Mouse (Mus musculus): Measurements from ENCODE around the gene Slc50a1. TPM values are rescaled to one million over a fixed set of nuclear protein-coding genes. Genes with fewer than 3 reads are reported as not detected.

Slc50a1 gene
- polyA plus RNA-seq, 1 experiment from 2014 or later, result 42.4 TPM

- Histone ChIP-seq H3K27ac (0 out of 2 replicates have a peak overlapping the region, but pooled peaks have one; percentile 92), H3K36me3 (peaks cover 24% of the 10 kb centered on the region), H3K4me1 (peaks cover 69% of the 10 kb centered on the region), H3K4me3 (peak overlapping the region; percentile 77), H3K9me3 (no peaks in the 10 kb centered on the region), H3K27me3 (ENCODE audit: insufficient read depth, poor library complexity, severe bottlenecking) (peaks cover 37% of the 10 kb centered on the region)
- no peak for DNase-seq (ENCODE audit: low spot score)
- WGBS, result 81% methylated on average over 4 of the region's 4 CpGs
Measured at GRCm38 (mm10) chr3:89247466-89247865, 22.9 kb downstream of the Slc50a1 start.

GRCm38 (mm10) chr3:89246261-89247100, 23.9 kb downstream of the Slc50a1 start, which contains the start of gene Trim46:
Trim46 (minus strand) TSS chr3:89246309.
- DNase-seq (ENCODE audit: low spot score), result peak; percentile 97
- peaks cover 24% of the 10 kb centered on the region for H3K36me3 ChIP-seq
- peak within 1 kb of the TSS; percentile 92 for H3K27ac ChIP-seq
- WGBS, result under 1% methylated on average over 42 of the region's 42 CpGs
- H3K4me1 ChIP-seq, result peaks cover 60% of the 10 kb centered on the region
- peaks cover 28% of the 10 kb centered on the region for H3K27me3 ChIP-seq (ENCODE audit: insufficient read depth, poor library complexity, severe bottlenecking)
- no peaks in the 10 kb centered on the region for H3K9me3 ChIP-seq
- peak within 1 kb of the TSS; percentile 77 for H3K4me3 ChIP-seq

DNA sequence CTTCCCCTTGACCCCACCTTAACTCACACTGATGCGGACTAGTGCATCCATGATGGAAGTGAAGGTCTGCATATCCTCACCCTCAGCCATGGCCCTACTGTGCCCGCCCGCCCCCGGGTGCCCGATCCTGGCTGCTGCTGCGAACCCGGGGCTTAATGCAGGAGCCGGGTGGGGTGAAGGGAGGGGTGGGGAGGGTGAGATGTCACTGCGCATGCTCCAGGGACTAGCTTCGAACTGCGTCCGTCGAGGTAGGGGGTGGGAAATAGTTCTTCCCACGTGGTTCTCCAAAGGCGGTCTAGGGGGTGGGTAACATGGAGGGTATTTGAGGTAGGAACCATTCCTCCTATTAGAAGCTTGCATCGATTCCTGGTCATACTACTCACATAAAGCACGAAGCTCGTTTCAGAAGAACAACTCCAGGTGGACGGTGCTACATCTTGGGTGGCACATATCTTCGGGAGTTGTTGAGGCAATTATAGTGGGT, 24.6 kb downstream of the Slc50a1 start, which contains the start of gene Krtcap2:
Gene Krtcap2 (plus strand): TSS at position 279 of the 484 bp plus-strand sequence.
- WGBS, result 5% methylated on average over 20 of the region's 20 CpGs
- no peak for DNase-seq (ENCODE audit: low spot score)
- Histone ChIP-seq H3K27ac (peak within 1 kb of the TSS; percentile 92), H3K9me3 (no peaks in the 10 kb centered on the region), H3K36me3 (peaks cover 24% of the 10 kb centered on the region), H3K4me1 (peaks cover 52% of the 10 kb centered on the region), H3K4me3 (peak within 1 kb of the TSS; percentile 77), H3K27me3 (ENCODE audit: insufficient read depth, poor library complexity, severe bottlenecking) (peaks cover 26% of the 10 kb centered on the region)

DNA sequence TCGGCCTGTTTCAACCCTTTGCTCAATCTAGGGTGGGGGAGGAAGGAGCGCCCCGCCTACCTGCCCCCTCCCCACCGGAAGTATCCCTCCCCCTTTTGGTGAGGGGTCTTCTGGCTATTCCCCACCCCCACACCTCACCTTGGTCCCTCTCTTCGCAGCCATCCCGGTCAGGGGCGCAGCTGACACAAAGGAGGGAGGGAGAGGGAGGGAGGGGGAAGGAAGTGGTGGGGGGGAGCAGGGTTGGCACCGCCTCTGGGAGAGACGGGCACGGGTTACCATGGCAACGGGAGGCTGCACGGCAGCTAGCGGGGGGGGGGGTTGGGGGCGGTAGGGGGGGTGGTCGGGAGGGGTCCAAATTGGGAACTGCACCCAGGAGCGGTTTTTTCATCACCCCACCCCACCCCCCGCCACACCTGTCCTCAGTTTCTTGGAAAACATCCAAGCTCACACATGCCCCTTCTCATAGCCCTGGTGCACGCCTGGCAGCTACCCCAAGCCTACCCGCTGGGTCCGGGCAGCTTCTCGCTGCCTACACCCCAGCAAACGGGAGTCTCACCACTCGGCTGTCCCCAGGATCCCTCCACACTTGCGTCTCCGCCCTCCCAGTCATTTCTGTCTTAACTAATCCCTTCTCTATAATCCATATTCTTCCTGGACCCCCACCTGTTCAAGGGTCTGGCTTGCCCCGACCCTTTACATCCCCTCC, 25.2 kb downstream of the Slc50a1 start:
- Histone ChIP-seq H3K4me3 (peak overlapping the region; percentile 77), H3K4me1 (peaks cover 46% of the 10 kb centered on the region), H3K36me3 (peaks cover 24% of the 10 kb centered on the region), H3K27ac (peak overlapping the region; percentile 38), H3K27me3 (ENCODE audit: insufficient read depth, poor library complexity, severe bottlenecking) (peaks cover 26% of the 10 kb centered on the region), H3K9me3 (no peaks in the 10 kb centered on the region)
- under 1% methylated on average over 22 of the region's 26 CpGs for WGBS
- DNase-seq (ENCODE audit: low spot score), result no peak

- 10% methylated on average over 25 of the region's 25 CpGs for WGBS
- H3K27ac ChIP-seq, result peak overlapping the region; percentile 48; the same call in 1 of the 2 replicates
- peak overlapping the region; percentile 77 for H3K4me3 ChIP-seq
- no peaks in the 10 kb centered on the region for H3K9me3 ChIP-seq
- DNase-seq (ENCODE audit: low spot score), result no peak
- peaks cover 26% of the 10 kb centered on the region for H3K27me3 ChIP-seq (ENCODE audit: insufficient read depth, poor library complexity, severe bottlenecking)
- peaks cover 20% of the 10 kb centered on the region for H3K36me3 ChIP-seq
- peaks cover 44% of the 10 kb centered on the region for H3K4me1 ChIP-seq
Measured at GRCm38 (mm10) chr3:89244158-89244981, 26.0 kb downstream of the Slc50a1 start.

DNA sequence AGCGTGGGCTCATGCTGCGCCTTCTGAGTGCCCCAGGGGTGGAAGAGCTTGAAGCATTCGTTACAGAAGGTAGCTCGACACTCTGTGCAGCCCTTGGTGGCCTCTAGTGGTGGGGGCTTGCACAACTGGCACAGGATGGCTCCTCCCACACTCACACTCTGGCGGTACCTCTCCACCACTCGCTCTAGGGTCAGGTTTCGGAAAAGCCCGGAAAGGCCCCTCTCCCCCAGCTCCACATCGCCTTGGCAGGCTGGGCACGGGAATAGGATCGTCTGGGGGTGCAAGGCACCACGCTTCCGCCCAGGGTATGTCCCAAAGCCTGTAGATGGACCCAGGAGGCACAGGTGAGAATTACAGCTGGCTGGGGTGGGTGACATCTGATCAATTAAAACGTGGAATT, 26.8 kb downstream of the Slc50a1 start:
- Histone ChIP-seq H3K9me3 (no peaks in the 10 kb centered on the region), H3K4me1 (peaks cover 48% of the 10 kb centered on the region), H3K27me3 (ENCODE audit: insufficient read depth, poor library complexity, severe bottlenecking) (peaks cover 28% of the 10 kb centered on the region), H3K4me3 (peak overlapping the region; percentile 38), H3K36me3 (peaks cover 13% of the 10 kb centered on the region), H3K27ac (peak overlapping the region; percentile 48)
- DNase-seq (ENCODE audit: low spot score), result no peak
- WGBS, result 13% methylated on average over 14 of the region's 14 CpGs

GRCm38 (mm10) chr3:89242331-89242895, 28.0 kb downstream of the Slc50a1 start:
- Histone ChIP-seq H3K4me3 (no peak overlapping the region), H3K9me3 (no peaks in the 10 kb centered on the region), H3K27ac (no peak overlapping the region), H3K4me1 (peaks cover 47% of the 10 kb centered on the region), H3K27me3 (ENCODE audit: insufficient read depth, poor library complexity, severe bottlenecking) (peaks cover 34% of the 10 kb centered on the region), H3K36me3 (peaks cover 6% of the 10 kb centered on the region; the same call in 1 of the 2 replicates)
- 74% methylated on average over 9 of the region's 9 CpGs for WGBS
- DNase-seq (ENCODE audit: low spot score), result no peak

DNA sequence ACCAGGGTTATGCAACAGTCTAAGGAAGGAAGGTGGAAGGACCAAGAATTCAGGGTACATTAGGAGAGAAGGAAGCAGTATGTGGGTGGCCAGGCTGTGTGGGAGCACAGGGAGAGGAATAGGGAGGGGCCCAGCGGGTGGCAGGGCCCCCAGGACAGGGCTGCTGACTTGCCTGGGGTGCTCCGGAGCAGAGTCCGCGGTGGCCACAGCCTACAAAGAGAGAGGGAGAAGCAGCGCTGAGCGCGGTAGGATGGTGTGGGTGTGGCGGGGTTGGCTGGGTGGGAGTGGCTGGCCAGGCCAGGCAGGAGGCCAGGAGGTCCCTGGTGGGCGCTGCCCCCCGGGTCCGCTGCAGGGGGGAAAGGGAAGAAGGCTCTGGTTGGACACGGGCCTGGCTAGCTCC, 31.9 kb downstream of the Slc50a1 start:
- peak overlapping the region; percentile 23; the same call in 1 of the 2 replicates for H3K27ac ChIP-seq
- peaks cover 30% of the 10 kb centered on the region for H3K27me3 ChIP-seq (ENCODE audit: insufficient read depth, poor library complexity, severe bottlenecking)
- peaks cover 17% of the 10 kb centered on the region for H3K4me1 ChIP-seq
- H3K4me3 ChIP-seq, result no peak overlapping the region
- no peaks in the 10 kb centered on the region for H3K9me3 ChIP-seq
- 72% methylated on average over 12 of the region's 12 CpGs for WGBS
- no peak for DNase-seq (ENCODE audit: low spot score)
- H3K36me3 ChIP-seq, result peaks cover 7% of the 10 kb centered on the region; the same call in 1 of the 2 replicates

- Histone ChIP-seq H3K9me3 (no peaks in the 10 kb centered on the region), H3K27ac (no peak overlapping the region), H3K4me3 (no peak overlapping the region), H3K36me3 (peaks cover 7% of the 10 kb centered on the region; the same call in 1 of the 2 replicates), H3K4me1 (peaks cover 16% of the 10 kb centered on the region), H3K27me3 (ENCODE audit: insufficient read depth, poor library complexity, severe bottlenecking) (peaks cover 34% of the 10 kb centered on the region)
- 90% methylated on average over 21 of the region's 21 CpGs for WGBS
- no peak for DNase-seq (ENCODE audit: low spot score)
Measured at GRCm38 (mm10) chr3:89237682-89238081, 32.7 kb downstream of the Slc50a1 start.

- Histone ChIP-seq H3K27me3 (ENCODE audit: insufficient read depth, poor library complexity, severe bottlenecking) (peaks cover 46% of the 10 kb centered on the region), H3K27ac (no peak overlapping the region), H3K4me1 (peaks cover 16% of the 10 kb centered on the region), H3K4me3 (no peak overlapping the region), H3K9me3 (no peaks in the 10 kb centered on the region), H3K36me3 (peaks cover 7% of the 10 kb centered on the region; the same call in 1 of the 2 replicates)
- no peak for DNase-seq (ENCODE audit: low spot score)
- 81% methylated on average over 10 of the region's 10 CpGs for WGBS
Measured at GRCm38 (mm10) chr3:89236516-89236915, 33.9 kb downstream of the Slc50a1 start.

DNA sequence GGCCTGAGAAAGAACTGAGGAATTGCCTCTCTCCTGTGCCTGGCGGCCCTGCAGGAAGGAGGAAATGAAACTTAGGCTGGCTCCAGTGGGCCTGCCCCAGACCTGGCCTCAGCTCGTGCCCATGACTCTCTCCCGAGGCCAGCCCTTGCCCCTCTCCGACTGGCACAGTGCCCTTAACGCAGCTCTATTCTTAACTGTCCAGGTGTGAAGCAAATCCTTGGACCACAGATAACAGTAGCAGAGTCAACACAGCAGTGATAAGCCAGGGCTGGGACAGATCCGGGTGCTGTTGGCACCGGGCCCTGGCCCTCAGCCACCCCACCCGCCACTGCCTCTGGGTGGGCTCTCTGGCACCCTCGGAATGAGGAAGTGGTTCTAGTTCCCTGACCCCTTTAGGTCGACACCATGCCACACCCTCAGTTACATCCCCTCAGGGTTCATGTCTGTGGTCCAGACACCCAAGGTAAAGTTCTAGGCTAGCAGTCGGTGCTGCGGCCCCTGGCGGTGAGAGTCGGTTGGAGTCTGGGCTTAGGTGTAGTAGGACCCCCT, 36.7 kb downstream of the Slc50a1 start:
- H3K4me3 ChIP-seq, result no peak overlapping the region
- WGBS, result 75% methylated on average over 14 of the region's 14 CpGs
- H3K36me3 ChIP-seq, result peaks cover 7% of the 10 kb centered on the region; the same call in 1 of the 2 replicates
- H3K27ac ChIP-seq, result peak overlapping the region; percentile 36; the same call in 1 of the 2 replicates
- peaks cover 20% of the 10 kb centered on the region for H3K4me1 ChIP-seq
- DNase-seq (ENCODE audit: low spot score), result no peak
- peaks cover 72% of the 10 kb centered on the region for H3K27me3 ChIP-seq (ENCODE audit: insufficient read depth, poor library complexity, severe bottlenecking)
- no peaks in the 10 kb centered on the region for H3K9me3 ChIP-seq

Data from heart, embryonic 10.5 days (tissue).